Mouse (Mus musculus): Measurements from ENCODE around the gene Bche. TPM values are rescaled to one million over a fixed set of nuclear protein-coding genes. Genes with fewer than 3 reads are reported as not detected.
A peak's percentile ranks its signal among the peaks of the same experiment; 100 is the strongest.

Bche gene
- not detected in 2 replicates for total RNA-seq (2012; rRNA removed)
- polyA plus RNA-seq (2012; ENCODE audit: insufficient read depth in 1 of 2, insufficient read length in 2 of 2, low read depth in 1 of 2, low replicate concordance in 2 of 2, missing spikeins in 1 of 2), result not detected

DNA sequence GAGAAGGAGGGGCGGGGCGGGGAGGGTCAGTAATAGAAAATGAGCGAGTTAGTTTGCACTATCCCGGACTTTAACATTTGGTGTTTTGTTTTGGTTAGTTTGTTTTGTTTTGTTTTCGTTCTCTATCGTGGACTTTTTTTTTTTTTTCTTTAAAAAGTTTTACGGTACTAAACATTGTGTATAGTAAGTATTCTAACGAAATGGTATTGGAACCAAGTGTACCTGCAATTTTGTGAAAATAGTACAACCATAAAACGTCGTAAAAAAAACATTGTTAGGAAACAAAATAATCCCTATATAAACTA lies at the start of gene Bche:
Gene Bche (minus strand): TSS at position 6 of the 305 bp plus-strand sequence.
- Histone ChIP-seq H3K79me2 (ENCODE audit: control insufficient read depth, insufficient read depth, low read length, poor library complexity) (no peaks in the 10 kb centered on the region), H3K27ac (ENCODE audit: control insufficient read depth, low read depth, low read length) (no peak within 1 kb of the TSS), H3K4me1 (ENCODE audit: control insufficient read depth in 1 of 2, insufficient read depth in 2 of 2, low read length in 2 of 2) (no peaks in the 10 kb centered on the region), H3K4me3 (ENCODE audit: control insufficient read depth in 1 of 2, insufficient read depth in 1 of 2, low read depth in 2 of 2, low read length in 2 of 2) (no peak within 1 kb of the TSS), H3K36me3 (ENCODE audit: control insufficient read depth in 1 of 2, insufficient read depth in 2 of 2, low read length in 2 of 2) (no peaks in the 10 kb centered on the region), H3K9ac (ENCODE audit: control insufficient read depth, low read depth, low read length, poor library complexity, severe bottlenecking) (no peak within 1 kb of the TSS), H3K27me3 (ENCODE audit: control insufficient read depth in 1 of 2, insufficient read depth in 2 of 2, low read length in 2 of 2) (no peaks in the 10 kb centered on the region), H3K9me3 (replicated peaks; ENCODE audit: insufficient read depth, low read length) (no peaks in the 10 kb centered on the region)
- TF ChIP-seq ZNF384 (IDR thresholded peaks at IDR 0.05; ENCODE audit: low read depth, low read length) (no peak), MYC (IDR thresholded peaks at IDR 0.05; ENCODE audit: low read depth, low read length) (no peak), NELFE (IDR thresholded peaks at IDR 0.05; ENCODE audit: low read depth, low read length) (no peak), CHD1 (IDR thresholded peaks at IDR 0.05; ENCODE audit: low read depth, low read length) (no peak), RCOR1 (IDR thresholded peaks at IDR 0.05; ENCODE audit: low read depth, low read length) (no peak), CTCF (IDR thresholded peaks at IDR 0.05 in 2 of 3, conservative IDR thresholded peaks at IDR 0.05 in 1 of 3; ENCODE audit: control insufficient read depth in 1 of 3, insufficient read depth in 1 of 3, low read depth in 2 of 3, low read length in 3 of 3, poor library complexity in 1 of 3, severe bottlenecking in 1 of 3) (no peak), MAZ (IDR thresholded peaks at IDR 0.05; ENCODE audit: low read depth, low read length) (no peak), ETS1 (IDR thresholded peaks at IDR 0.05; ENCODE audit: low read depth, low read length) (no peak), HCFC1 (IDR thresholded peaks at IDR 0.05; ENCODE audit: low read depth, low read length) (no peak), GATA1 (IDR thresholded peaks at IDR 0.05; ENCODE audit: low read depth, low read length) (no peak), ZMIZ1 (IDR thresholded peaks at IDR 0.05; ENCODE audit: low read depth, low read length) (no peak), SMC3 (IDR thresholded peaks at IDR 0.05; ENCODE audit: low read depth, low read length) (no peak)
- no peak for DNase-seq (ENCODE audit: low read depth, low spot score)

DNA sequence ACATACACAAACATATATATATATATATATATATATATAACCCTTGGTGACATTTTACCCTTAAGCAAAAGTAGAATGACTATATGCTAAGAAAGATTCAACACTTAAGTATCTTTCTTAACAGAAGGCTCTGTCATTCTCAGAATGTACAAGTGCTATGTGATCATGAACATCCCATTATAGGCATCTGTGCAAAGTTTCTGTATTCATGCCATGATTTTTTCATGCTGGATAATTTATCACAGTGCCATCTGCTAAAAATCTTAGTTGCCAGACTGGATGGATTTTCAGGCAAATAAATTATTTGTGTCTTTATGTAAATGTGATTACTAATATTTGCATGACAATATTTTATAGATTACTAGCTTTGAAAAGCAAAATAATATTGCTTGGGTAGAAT lies 33.8 kb upstream of the Bche start:
- no peak for TF ChIP-seq POLR2AphosphoS2 (IDR thresholded peaks at IDR 0.05; ENCODE audit: low read length)
- TF ChIP-seq MAX (IDR thresholded peaks at IDR 0.05; ENCODE audit: low read length), result no peak
- TF ChIP-seq RAD21 (IDR thresholded peaks at IDR 0.05; ENCODE audit: low read depth, low read length), result no peak
- TF ChIP-seq ZC3H11A (IDR thresholded peaks at IDR 0.05; ENCODE audit: low read depth, low read length), result no peak
- TF ChIP-seq E2F4 (IDR thresholded peaks at IDR 0.05; ENCODE audit: borderline replicate concordance, low read depth, low read length), result no peak
- no peaks in the 10 kb centered on the region for H3K4me1 ChIP-seq (ENCODE audit: control insufficient read depth in 1 of 2, insufficient read depth in 2 of 2, low read length in 2 of 2)
- no peaks in the 10 kb centered on the region for H3K79me2 ChIP-seq (ENCODE audit: control insufficient read depth, insufficient read depth, low read length, poor library complexity)
- H3K9me3 ChIP-seq (replicated peaks; ENCODE audit: insufficient read depth, low read length), result no peaks in the 10 kb centered on the region
- H3K27me3 ChIP-seq (ENCODE audit: control insufficient read depth in 1 of 2, insufficient read depth in 2 of 2, low read length in 2 of 2), result no peaks in the 10 kb centered on the region
- H3K27ac ChIP-seq (ENCODE audit: control insufficient read depth, low read depth, low read length), result no peak overlapping the region
- no peaks in the 10 kb centered on the region for H3K36me3 ChIP-seq (ENCODE audit: control insufficient read depth in 1 of 2, insufficient read depth in 2 of 2, low read length in 2 of 2)
- no peak for DNase-seq (ENCODE audit: low read depth, low spot score)
- no peak overlapping the region for H3K4me3 ChIP-seq (ENCODE audit: control insufficient read depth in 1 of 2, insufficient read depth in 1 of 2, low read depth in 2 of 2, low read length in 2 of 2)
- no peak overlapping the region for H3K9ac ChIP-seq (ENCODE audit: control insufficient read depth, low read depth, low read length, poor library complexity, severe bottlenecking)

DNA sequence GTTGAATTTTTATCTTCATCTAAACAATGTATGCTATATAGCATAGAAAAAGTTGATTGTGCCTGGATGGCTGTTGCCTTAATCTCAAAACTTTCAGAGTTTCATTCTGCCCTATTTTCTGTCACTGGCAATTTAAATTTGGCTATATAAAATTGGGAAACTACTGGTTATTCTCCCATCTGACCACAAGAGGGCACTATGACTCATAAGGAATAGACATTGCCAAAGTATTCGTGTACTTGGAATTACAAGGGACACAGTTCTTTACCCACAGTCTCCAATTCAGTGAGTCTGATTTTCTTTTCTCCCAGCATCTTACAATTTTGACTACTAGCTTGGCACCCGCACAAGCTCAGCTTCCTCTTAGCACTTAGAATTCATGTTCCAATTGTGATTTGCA lies 23.5 kb upstream of the Bche start:
- Histone ChIP-seq H3K27ac (ENCODE audit: control insufficient read depth, low read depth, low read length) (no peak overlapping the region), H3K79me2 (ENCODE audit: control insufficient read depth, insufficient read depth, low read length, poor library complexity) (no peaks in the 10 kb centered on the region), H3K9me3 (replicated peaks; ENCODE audit: insufficient read depth, low read length) (no peaks in the 10 kb centered on the region), H3K4me1 (ENCODE audit: control insufficient read depth in 1 of 2, insufficient read depth in 2 of 2, low read length in 2 of 2) (no peaks in the 10 kb centered on the region), H3K27me3 (ENCODE audit: control insufficient read depth in 1 of 2, insufficient read depth in 2 of 2, low read length in 2 of 2) (no peaks in the 10 kb centered on the region), H3K36me3 (ENCODE audit: control insufficient read depth in 1 of 2, insufficient read depth in 2 of 2, low read length in 2 of 2) (no peaks in the 10 kb centered on the region), H3K4me3 (ENCODE audit: control insufficient read depth in 1 of 2, insufficient read depth in 1 of 2, low read depth in 2 of 2, low read length in 2 of 2) (no peak overlapping the region), H3K9ac (ENCODE audit: control insufficient read depth, low read depth, low read length, poor library complexity, severe bottlenecking) (no peak overlapping the region)
- TF ChIP-seq NRF1 (IDR thresholded peaks at IDR 0.05; ENCODE audit: insufficient read depth, low read depth, low read length, poor library complexity, severe bottlenecking) (no peak), CTCF (IDR thresholded peaks at IDR 0.05 in 2 of 3, conservative IDR thresholded peaks at IDR 0.05 in 1 of 3; ENCODE audit: control insufficient read depth in 1 of 3, insufficient read depth in 1 of 3, low read depth in 2 of 3, low read length in 3 of 3, poor library complexity in 1 of 3, severe bottlenecking in 1 of 3) (peak in 2 of 3 experiments; percentile 47 to 63; a peak in 3 of 6 replicates), BHLHE40 (IDR thresholded peaks at IDR 0.05; ENCODE audit: borderline replicate concordance, low read depth, low read length) (no peak), SMC3 (IDR thresholded peaks at IDR 0.05; ENCODE audit: low read depth, low read length) (peak; percentile 72), TCF12 (IDR thresholded peaks at IDR 0.05; ENCODE audit: low read depth, low read length) (no peak), RAD21 (IDR thresholded peaks at IDR 0.05; ENCODE audit: low read depth, low read length) (peak; percentile 49), MAX (IDR thresholded peaks at IDR 0.05; ENCODE audit: low read length) (no peak), MYB (IDR thresholded peaks at IDR 0.05; ENCODE audit: low read depth, low read length) (no peak), KAT2A (conservative IDR thresholded peaks at IDR 0.05; ENCODE audit: low read depth, low read length) (no peak)
- DNase-seq (ENCODE audit: low read depth, low spot score), result peak; percentile 38
